Mouse (Mus musculus) gastrocnemius, postnatal 36 days (tissue): Measurements from ENCODE around the gene Padi6. TPM values are rescaled to one million over a fixed set of nuclear protein-coding genes. Genes with fewer than 3 reads are reported as not detected.

Experiments used
- DNase-seq, 2 experiments: peaks; one replicate each; pipeline ENCODE4 v3.0.0; 2022
- intact Hi-C: fragments of 180-260 bp; cut with DNase I; formaldehyde crosslinking; loops from one replicate; pipeline ENCODE4 v1.15.1; 2025
- total RNA-seq, 2 experiments: library from RNA; stranded (reverse); gene quantifications; 2 replicates each; pipeline ENCODE4 v1.2.3; 2021

Gene Padi6
- total RNA-seq, 2 experiments from 2014 or later, result not detected

DNA sequence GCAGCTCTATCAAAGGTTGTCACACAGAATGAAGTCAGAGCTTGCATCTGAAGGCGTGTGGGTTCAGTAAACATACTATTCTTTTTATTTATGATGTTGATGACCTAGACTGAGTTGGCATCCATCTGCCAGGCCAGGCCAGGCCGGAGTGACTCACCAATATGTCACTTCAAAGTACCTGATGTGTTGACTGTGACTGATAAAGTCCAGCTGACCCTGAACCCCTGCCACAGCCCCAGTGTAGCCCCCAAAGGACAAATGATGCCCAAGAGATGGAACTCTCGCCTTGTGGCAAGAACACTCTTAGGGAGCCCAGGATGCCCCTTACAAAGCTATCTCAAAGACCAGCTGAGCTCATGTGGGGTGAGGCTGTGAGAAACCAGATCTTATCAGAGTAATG lies 13.4 kb upstream of the Padi6 start:
- no peak for DNase-seq
- intact Hi-C loops, result no loop called here

DNA sequence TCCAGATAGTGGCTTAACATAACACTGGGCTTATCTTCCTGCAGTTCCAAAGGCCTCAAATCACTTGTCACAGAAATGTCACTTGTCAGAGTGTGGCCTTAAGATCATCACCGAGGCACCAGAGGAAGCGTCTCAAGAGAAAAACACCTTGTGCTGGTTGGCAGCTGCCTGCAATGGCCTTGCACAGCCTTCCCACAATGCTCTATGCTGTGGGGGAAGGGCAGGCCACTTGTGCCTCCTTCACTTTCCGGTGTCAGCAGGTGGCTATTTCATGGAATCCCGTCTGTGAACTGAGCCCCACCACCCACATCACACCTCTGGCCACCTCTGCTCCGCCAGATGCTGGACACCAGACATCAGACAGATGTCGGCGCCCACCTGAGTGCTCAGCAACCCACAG lies 10.9 kb upstream of the Padi6 start:
- intact Hi-C loops, result no loop called here
- DNase-seq, result no peak

DNA sequence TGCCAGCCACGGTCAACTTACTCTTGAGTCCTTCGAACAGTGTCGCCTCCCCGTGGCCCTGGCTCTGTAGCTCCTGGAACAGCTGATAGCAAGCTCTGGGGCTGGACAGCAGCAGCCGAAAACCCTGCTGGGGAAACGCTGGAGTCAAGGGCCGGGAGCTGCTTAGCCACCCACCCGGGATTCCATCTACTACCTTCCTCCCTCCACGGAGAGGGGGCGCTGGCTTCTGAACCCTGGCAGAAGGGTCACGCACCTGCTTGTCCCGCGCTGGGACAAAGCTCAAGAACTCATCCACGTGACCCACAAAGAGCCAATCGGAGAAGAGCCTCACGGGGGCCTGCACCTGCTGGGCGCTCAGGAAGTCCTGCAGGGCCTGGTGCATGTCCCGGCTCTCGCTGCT lies 7.9 kb upstream of the Padi6 start:
- intact Hi-C loops, result no loop called here
- DNase-seq, result no peak

DNA sequence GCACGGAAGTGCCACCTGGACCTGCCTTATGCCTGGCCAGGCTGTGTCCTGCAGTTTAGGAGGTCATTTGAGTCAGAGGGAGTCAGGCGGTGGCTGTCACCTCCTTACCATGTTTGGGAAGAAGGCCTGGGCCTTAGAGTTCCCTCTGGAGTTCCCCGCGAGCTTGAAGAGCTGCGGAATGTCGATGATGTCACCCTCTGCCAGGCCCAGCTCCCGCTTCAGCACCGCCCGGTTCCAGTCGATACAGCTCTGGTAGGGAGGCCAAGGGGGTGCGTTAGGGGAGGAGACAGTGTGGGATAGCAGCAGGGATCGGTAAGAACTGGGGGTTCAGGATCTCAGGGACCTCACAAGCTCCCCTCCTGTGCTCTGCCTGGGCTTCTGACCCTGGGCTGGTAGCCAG lies 5.5 kb upstream of the Padi6 start:
- DNase-seq, result no peak
- intact Hi-C loops, result loop anchor here (5.0 to 10.0 kb wide), 2 partner anchors 71 to 153 kb away; no protein-coding TSS in a partner anchor

DNA sequence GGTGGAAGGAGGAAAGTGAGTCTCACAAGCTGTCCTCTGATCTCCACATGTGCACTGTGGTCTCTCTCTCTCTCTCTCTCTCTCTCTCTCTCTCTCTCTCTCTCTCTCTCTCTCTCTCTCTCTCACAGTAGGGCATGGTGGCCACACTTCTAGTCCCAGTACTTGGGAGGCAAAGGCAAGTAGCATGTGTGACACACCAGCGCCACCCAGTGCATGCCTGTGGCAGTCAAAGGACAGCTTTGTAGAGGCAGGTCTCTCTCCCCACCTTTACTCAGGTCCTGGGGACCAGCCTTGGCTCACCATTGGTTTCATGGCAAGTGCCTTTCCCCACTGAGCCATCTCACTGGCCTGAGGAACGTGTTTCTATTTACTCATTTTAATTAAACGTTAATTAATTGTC lies 2.2 kb upstream of the Padi6 start:
- DNase-seq, result peak; percentile 29 to 45
- intact Hi-C loops, result loop anchor here (5.0 to 10.0 kb wide), 2 partner anchors 67 to 150 kb away; no protein-coding TSS in a partner anchor

DNA sequence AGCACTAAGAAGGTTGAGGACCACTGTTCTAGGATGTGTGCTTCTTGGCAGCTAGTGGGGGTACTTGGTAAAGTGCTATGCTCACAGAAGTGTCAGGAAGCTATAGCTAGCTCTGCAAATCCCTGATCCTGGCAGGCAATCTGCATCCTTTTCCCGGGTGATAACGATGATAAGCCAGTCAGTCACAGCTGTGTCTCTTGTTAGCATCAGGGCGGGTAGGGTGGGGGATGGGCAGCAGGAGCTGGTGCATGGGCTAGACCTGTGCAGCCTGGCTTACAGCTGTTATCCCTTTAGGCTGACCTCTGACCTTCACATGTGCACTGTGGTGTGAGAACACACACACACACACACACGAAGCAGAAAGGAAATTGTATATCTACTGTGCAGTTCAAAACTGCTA lies 643 bp upstream of the Padi6 start:
- DNase-seq, result no peak

DNA sequence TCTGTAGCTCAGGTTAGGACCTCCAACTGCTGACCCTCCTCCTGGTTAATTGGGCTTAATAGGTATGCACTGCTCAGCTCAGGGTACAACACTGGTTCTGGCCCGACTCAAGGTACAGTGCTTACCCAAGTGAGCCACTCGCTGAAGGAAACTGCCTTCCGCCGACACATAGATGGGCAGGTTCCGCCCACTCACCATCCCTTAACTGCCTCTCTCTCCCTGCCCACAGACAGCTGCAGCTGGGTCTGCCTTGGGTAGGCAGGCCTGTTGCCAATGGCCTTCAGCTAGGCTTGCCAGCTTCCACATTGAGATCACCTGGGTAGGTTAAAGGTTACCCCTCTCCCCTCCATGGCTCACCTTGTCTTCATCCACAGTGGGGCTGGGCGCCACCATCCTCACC lies 1.0 kb downstream of the Padi6 start:
- intact Hi-C loops, result loop anchor here (10.0 kb wide), 1 partner anchor 147 kb away; no protein-coding TSS in a partner anchor
- no peak for DNase-seq

More for the DNA sequence above, 643 bp upstream of the Padi6 start:
- intact Hi-C loops, result loop anchor here (2.0 to 10.0 kb wide), 2 partner anchors 16 to 148 kb away; no protein-coding TSS in a partner anchor

DNA sequence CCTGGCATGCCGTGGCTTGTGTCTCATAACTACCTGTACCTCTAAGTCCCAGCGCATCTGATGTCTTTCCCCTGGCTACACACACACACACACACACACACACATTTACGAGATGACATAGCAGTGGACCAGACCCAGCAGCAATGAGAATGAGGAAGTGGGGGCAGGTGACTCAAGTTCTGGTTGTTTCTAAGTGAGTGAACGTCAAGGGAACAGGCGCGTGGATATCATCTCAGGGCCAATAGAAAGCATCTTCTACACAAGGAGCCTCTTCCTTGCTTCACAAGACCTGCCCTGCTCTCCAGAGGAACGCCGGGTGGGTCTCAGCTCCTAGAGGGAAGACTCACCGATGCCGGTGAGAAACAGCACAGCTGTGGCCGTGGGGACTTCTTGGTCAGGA lies 1.8 kb downstream of the Padi6 start:
- intact Hi-C loops, result loop anchor here (10.0 kb wide), 1 partner anchor 146 kb away; no protein-coding TSS in a partner anchor
- DNase-seq, result no peak

DNA sequence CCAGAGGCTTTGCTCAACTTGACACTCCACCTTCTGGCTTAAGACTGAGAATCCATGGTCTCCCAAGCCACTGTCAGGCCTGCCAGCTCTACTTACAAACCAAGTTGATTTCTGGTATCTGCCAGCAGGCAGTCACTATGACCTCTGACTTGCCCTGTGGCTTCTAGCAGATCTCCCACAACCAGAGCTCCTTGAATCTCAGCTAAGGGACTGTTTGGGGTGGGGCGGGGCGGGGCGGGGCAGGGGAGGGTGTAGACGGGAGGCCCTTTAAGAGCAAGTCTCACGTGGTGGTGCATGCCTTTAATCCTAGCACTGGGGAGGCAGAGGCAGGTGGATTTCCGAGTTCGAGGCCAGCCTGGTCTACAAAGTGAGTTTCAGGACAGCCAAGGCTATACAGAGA lies 9.6 kb downstream of the Padi6 start:
- no peak for DNase-seq
- intact Hi-C loops, result no loop called here

DNA sequence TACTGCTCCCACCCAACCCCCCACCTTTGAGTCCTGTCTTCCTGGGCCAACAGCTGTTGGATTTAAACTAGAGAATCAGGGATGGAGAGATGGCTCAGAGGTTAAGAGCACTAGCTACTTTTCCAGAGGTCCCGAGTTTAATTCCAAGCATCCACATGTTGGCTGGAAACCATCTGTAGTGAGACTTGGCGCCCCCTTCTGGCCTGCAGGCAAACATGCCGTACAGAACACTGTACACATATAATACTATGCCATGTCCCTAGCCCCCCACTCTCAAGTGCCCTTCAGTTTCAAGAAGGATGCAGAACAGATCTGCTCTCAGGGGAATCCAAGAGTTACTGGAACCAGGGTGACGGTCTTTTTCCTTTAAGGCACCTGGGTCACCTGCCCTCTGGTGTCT lies 10.8 kb downstream of the Padi6 start:
- no peak for DNase-seq
- intact Hi-C loops, result no loop called here

DNA sequence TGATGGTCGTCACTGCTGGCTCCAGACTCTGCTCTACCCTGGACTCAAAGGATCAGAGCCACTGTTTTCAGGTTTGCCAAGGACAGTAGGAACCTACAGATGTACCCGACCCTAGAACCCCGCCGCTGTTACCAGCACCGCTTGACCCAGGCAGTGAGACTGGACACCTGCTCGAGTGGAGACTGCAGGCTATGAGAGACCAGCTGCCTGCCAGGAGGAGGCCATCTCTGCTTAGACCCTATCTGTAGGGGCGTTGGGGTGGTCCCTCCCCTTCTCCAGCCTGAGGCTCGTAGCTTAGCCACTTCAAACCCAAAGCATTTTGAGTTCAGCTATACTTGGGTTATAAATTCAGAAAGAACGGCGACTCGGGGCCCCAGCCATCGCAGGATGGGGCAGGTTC lies 15.5 kb downstream of the Padi6 start:
- intact Hi-C loops, result loop anchor here (2.0 kb wide), 1 partner anchor 16 kb away; the partner anchor contains the start of gene Padi6
- no peak for DNase-seq

DNA sequence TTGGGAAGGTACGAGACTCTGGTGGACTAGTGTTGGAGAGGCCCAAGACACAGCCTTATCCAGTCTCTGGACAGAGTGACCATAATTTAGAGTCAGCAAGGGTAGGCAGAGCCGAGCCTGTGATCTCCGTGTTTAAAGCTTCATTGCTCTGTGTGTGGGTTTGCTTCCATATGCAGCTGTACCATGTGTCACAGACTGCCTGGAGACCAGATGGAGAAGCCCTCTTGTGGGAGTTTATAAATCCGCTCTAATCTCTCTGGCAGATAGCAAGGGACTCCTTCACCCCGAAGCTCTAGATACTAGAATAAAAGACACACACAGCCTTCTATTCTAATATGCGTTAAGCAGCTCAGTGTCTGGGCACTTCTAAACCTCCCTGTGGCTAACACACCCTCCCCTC lies 17.7 kb downstream of the Padi6 start:
- DNase-seq, result no peak
- intact Hi-C loops, result no loop called here

DNA sequence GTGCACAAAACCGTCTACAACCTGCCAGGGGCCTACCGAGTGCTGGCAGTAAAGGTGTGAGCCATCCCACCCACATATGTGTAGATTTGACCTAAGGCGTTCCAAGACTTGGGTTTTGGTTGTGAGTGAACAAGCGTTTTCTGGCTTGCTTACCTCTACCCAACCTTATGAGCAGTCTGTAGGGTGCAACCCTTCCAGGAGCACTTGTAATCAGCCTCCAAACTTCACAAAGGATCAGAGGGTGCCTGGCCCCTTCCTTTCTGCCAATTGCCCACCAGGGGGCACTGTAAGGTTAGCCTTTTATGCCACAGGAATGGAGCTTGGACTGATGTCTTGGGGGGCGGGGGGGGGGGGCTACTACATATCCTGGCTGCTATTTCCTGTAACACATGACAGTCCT lies 18.6 kb downstream of the Padi6 start:
- intact Hi-C loops, result no loop called here
- no peak for DNase-seq

DNA sequence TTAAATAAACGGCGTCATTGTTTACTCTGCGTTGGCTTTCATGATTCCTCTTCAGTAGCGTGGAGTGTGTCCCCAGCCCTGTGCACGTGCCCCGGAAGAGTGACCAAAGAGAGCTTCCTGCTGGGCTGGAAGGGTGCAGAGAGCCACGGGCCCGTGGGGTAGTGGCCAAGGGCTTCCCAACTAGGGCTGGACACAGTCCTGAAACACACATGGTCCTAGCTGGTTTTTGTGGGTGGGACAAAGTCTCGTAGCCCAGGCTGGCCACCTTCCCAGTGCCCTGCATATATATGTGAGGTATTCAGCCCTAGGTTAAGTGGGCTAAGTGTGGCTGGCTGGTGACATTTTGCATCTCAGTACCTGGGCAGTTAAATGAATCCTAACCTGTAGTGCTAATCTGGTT lies 19.3 kb downstream of the Padi6 start:
- no peak for DNase-seq
- intact Hi-C loops, result no loop called here

DNA sequence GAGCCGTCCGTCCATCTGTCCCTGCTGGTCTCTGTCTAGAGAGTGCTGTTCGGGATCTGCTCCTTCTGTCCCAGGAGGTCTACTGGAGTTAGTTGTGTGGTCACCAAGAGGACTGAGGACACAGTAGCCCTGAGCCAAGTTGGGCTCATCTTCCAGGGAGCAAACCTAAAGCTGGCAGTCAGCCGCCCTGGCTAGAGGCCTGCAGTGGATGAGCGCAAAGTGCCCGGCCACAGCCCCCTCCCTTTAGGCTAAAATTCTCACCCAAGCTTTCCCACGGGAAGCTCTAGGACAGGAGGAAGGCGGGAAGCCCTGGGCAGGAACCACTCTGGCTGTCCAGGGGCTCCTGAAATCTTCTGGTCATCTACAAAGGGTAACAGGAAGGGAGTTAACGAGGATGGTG lies 19.7 kb downstream of the Padi6 start:
- intact Hi-C loops, result no loop called here
- DNase-seq, result no peak

DNA sequence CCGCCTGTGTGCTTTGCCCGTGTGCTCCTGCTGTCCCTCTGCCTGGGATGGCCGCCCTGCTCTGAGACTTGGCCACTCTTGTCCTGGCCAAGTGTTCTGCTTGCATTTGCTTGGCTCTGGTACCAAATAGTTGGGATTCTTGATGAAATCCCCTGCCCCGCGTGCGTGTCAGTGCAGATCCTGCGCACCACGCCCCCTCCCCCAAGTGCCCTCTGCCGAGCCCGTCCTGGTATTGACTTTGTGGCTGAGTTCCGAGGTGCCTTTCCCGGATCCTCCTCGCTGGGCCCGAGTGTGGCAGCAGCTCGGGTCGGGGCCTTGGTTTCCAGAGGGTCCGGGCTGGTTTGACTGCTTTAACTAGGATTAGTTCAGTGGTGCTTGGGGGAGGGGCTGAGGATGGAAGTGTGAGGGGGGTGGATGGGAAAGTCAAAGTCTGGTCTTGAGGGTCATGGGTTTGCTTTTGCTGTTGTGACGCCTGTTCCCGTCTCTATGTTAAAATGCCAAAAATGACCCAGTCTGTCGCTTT lies 20.4 kb downstream of the Padi6 start:
- DNase-seq, result no peak
- intact Hi-C loops, result no loop called here

DNA sequence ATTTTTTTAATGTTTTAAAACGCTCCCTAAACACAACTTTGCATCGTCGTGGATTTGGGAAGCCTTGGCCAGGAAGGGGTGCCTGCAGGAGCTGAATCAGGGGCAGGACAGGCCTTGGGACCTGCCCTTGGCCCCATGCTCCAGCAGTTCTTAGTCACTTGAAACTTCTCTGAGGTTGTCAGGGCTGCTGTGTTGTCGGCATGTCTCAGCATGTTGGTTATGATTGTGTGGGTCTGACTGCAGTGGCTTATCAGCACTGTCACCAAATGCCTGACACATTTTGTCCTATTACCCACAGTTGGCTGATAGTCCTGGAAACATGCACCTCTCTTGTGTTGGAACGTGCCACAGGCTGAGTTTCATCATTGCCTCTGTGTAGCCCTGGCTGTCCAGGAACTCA lies 22.4 kb downstream of the Padi6 start:
- no peak for DNase-seq
- intact Hi-C loops, result no loop called here

DNA sequence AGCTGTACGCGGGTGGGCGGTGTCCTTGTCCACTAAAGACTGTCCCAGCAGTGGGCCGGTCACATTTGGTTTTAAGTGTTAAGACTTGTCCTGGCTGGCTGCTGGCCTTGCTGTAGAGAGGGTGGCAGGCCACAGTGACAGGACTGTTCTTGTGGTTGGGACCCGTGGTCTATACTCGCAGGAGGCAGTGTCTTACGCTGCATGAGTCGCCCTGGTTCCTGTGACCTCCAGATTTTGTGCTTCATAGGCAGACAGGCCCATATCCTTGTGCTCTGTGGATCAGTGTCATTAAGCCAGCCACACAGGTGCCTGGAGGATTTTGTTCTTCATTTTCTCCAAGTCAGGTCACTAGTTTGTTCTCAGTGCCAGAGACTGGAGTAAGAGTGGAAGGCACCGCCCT lies 24.0 kb downstream of the Padi6 start:
- no peak for DNase-seq
- intact Hi-C loops, result no loop called here

DNA sequence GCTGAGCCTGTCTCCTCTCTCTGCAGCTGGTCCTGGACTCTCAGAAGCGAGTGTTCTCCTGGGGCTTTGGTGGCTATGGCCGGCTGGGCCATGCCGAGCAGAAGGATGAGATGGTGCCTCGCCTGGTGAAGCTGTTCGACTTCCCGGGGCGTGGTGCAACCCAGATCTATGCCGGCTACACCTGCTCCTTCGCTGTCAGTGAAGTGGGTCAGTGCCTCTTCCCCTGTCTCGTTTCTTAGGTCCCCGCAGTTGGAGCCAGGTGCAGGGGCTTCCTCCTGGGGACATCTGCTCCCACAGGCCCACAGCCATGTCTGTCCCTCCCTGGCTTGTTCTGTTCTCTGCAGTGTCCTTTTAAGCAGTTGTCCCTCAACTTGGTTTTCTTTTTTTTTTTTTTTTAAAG lies 25.4 kb downstream of the Padi6 start:
- intact Hi-C loops, result no loop called here
- DNase-seq, result no peak

DNA sequence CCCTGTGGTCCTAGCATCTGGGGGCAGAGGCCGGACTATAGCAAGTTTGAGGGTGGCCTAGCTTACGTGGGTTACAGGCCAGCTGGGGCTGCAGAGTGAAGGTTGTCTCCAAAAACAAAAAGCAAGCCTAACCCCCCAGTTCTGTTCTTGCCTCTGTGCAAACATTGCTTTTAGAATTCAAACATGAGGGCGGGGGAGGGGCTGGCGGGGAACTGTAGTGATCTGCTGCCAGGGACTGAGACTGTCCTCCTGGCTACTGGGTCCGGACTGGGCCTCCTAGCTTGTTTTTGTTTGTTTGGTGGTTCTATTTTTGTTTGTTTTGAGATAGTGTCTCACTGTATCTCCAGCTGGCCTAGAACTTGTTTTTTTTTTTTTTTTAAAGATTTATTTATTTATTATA lies 27.9 kb downstream of the Padi6 start:
- DNase-seq, result no peak
- intact Hi-C loops, result no loop called here

DNA sequence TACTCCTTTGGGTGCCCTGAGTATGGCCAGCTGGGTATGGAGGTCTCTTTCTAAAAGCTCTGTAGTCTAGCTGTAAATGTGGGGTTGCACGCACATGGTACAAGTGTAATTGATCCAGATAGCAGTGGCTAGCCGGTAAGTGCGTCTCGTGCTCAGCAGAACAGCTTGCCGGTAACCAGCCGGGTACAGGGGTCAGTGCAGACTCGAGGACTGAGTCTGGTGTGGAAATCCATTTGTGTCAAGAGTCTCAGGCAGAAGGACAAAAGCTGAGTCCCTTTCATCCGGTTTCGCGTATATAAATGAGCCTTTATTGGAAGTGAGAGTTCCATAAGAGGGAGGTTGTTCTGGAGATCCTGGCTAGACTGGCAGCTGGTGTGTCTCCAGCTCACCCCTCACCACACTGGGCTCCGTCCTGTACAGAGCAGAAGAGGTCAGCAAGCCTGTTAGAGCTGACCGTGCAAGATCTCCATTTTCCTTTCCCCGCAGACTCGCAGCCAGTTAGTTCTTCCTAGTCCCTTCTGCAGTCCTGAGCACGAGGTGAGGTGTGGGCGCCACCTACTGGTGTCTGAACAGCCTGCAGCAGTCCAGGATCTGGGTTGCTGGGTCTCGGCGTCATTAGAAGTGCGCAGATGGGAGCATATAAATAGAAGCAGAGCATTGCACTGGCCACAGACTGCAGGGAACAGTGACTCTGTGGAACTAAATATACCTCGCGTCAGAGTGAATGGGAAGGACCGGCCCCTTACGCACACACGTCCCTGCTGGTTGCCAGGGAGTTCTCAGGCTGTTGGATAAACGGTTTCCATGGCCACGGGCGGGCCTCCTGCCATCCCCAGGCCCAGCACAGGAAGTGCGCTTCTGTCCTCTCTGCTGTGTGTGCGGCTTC lies 28.7 kb downstream of the Padi6 start:
- intact Hi-C loops, result loop anchor here (1.0 kb wide), 1 partner anchor 34 kb away; no protein-coding TSS in a partner anchor
- peak; percentile 90 to 91 for DNase-seq

DNA sequence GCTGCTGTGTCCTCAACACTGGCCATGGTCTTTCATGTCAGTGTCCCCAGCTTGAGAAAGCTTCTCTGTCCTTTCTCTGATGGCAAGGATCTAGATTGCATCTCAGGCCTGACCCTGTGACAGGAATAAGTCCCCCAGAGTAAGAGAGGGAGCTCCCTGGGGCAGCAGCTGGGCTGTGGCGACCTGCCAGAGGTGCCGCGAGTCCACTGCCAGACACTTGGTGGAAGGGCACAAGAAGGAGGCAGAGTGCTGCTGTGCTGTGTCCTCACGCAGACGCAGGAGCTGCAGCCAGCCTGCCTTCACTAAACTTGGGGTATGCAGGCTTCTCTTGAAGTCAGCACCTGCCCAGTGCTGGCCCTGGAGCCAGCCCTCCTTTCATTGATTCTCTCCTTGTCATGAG lies 31.1 kb downstream of the Padi6 start:
- intact Hi-C loops, result no loop called here
- DNase-seq, result peak in 1 of 2 experiments; percentile 48
